Mouse (Mus musculus): Measurements from ENCODE around the gene Tfb2m. TPM values are rescaled to one million over a fixed set of nuclear protein-coding genes. Genes with fewer than 3 reads are reported as not detected.

The Tfb2m gene
- total RNA-seq, 2 experiments from 2014 or later: 7.9 to 9.2 TPM

DNA sequence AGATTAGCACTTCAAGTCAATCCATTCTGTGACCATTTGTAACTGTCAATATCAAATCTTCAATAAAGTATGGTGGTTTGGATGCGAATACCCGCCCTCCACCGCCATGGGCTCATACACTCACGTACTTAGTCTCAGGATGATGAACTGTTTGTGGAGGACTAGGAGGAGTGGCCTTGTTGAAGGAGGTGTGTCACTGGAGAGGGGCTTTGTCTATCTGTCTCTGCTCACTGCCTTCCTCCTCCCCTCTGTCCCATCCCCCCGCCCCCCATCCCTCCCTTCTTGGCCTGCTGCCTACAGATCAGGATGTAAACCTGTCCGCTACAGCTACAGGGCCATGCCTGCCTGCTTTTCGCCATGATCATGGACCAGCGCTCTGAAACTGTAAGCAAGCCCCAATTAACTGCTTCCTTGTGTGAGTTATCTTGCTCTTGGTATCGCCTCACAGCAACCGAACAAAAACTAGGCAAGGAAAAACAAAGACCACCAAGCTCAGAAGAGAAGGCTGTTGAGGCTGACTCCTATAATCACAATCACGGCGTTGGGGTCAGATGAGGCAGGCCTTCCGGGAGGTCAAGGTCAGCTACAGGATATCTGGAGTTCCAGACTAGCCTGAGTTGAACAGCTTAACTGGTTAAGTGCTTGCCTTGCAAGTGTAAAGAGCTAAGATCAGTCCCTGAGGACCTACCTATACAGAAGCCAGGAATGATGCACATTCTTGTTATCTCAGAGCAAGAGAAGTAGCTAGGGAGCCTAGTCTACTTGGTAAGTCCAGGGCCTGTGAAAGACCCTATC is 35.3 kb downstream of the Tfb2m start:
- no peak for ATAC-seq (replicated peaks; ENCODE audit: low FRiP score, poor library complexity, severe bottlenecking)

DNA sequence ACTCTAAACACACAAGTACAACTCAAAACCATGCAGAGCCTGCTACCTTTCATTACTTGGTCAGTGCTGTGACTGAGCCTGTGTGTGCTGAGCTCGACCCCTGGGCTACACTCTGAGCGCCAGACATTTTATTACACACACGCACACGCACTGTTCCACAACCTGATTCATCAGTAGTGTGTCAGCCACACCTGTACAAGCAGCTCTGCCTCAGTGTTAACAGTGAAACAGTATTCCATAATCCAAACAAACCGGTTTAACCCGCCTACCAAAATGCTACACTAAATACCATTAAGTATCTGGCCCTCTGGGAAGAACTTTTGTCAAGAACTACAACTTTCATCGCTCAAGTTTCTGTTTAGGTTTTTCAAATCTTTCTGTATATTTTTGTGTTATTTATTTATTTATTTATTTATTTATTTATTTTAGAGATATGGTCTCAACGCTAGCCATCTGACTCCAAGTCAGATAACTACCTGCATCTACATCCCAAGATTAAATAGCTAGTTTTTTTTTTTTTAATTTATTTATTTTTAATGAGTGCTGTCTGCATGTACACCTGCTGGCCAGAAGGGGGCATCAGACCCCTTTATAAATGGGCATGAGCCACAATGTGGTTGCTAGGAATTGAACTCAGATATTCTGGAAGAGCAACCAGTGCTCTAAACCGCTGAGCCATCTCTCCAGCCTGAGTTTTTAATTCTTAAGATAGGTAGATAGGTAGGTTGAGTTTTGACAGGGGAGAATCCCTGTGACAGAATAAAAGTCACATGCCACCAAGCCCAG is 39.3 kb downstream of the Tfb2m start:
- peak; percentile 59; the same call in 1 of the 2 replicates for ATAC-seq (replicated peaks; ENCODE audit: low FRiP score, poor library complexity, severe bottlenecking)

- no peak for ATAC-seq (replicated peaks; ENCODE audit: low FRiP score, poor library complexity, severe bottlenecking)
Observed at GRCm38 (mm10) chr1:179502565-179502964, 43.5 kb downstream of the Tfb2m start.

DNA sequence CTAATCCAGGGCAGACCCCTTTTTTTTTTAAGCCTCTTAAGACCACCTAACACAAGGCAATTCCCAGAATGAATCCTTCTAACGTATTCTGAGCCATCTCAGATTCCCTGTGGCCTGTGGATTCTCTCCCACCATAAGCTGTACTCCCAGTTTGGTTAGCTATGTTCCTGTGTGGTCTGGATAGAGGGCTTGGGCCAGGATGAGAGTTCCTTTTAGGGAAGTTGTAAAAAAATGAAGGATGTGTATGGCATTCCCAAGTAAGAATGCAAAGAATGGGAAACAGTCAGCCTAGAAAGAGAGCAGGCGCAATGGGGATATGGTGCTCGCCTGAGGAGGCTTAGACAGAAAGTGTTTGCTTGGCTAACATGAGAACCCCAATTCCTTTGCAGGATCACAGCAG is 46.8 kb downstream of the Tfb2m start:
- ATAC-seq (replicated peaks; ENCODE audit: low FRiP score, poor library complexity, severe bottlenecking): no peak

DNA sequence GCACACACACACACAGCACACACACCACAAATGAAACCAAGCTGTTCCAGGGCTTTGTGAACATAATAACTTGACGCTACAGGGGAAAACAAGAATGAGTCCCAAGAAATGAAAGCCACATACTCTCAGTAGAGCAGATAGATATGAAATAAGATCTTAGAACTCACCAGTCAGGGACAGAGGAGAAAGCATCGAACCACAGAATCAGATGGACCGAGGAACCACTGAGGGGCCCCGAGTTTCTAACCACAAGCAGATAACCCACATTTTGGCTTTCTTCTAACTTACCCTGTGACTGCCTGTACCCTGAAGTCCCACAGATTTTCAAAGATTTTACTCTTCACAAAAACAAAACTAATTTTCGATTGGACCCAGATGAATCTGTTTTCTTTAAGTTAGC is 53.2 kb downstream of the Tfb2m start:
- ATAC-seq (replicated peaks; ENCODE audit: low FRiP score, poor library complexity, severe bottlenecking): no peak

- no peak for ATAC-seq (replicated peaks; ENCODE audit: low FRiP score, poor library complexity, severe bottlenecking)
Observed at GRCm38 (mm10) chr1:179488520-179488919, 57.5 kb downstream of the Tfb2m start.

DNA sequence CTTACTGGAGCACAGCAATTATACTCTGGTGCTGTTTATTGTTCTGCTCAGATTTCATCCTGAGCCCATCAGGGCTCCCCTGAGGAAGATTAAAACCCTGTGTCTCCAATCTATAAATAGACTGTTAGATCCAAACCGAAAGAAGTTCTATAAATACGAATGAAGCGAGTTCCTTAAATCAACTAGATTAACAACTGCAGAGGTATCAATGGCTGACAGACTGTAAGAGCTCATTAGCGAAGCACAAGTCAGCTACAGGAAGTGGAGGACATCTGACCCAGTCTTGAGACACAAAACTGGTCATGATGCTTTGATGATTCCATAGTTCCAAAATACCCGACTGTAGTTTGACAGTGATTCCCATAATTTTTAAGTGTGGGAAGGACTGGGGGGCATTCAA is 58.1 kb downstream of the Tfb2m start:
- ATAC-seq (replicated peaks; ENCODE audit: low FRiP score, poor library complexity, severe bottlenecking): no peak

DNA sequence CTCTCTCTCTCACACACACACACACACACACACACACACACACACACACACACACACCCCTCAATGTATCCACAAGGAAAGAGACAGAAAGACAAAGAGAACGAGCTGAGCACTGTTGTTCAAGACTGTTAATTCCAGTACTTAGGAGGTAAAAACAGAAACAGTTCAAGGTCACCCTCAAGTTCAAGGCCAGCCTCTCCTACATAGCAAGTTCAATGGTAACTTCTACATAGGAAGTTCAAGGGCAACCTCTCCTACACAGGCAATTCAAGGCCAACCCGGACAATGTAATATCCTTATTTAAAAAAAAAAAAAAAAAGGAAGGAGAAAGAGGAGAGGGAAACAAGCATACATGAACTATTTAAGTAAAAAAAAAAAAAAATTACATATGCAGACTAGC is 58.8 kb downstream of the Tfb2m start:
- ATAC-seq (replicated peaks; ENCODE audit: low FRiP score, poor library complexity, severe bottlenecking): no peak

- no peak for ATAC-seq (replicated peaks; ENCODE audit: low FRiP score, poor library complexity, severe bottlenecking)
Observed at GRCm38 (mm10) chr1:179485784-179486540, 60.1 kb downstream of the Tfb2m start.

GRCm38 (mm10) chr1:179480862-179481261 is 65.2 kb downstream of the Tfb2m start:
- ATAC-seq (replicated peaks; ENCODE audit: low FRiP score, poor library complexity, severe bottlenecking): no peak

Other genes with a start within 250 kb of the Tfb2m start
- 0.42 and 0.72 TPM in 2 replicates for gene Smyd3, start 28.2 kb downstream of the Tfb2m start, total RNA-seq (2015; ENCODE audit: low replicate concordance)
- gene Smyd3, start 28.2 kb downstream of the Tfb2m start, total RNA-seq (2017; ENCODE audit: low replicate concordance): 2.7 and 7.8 TPM in 2 replicates
- gene Cnst, start 103 bp upstream of the Tfb2m start, total RNA-seq (2015; ENCODE audit: low replicate concordance): 33.2 and 37.3 TPM in 2 replicates
- gene Cnst, start 103 bp upstream of the Tfb2m start, total RNA-seq (2017; ENCODE audit: low replicate concordance): 37.8 and 44.5 TPM in 2 replicates
- 2.5 TPM in 1 of 2 replicates, not detected in the other for gene Sccpdh, start 121.9 kb upstream of the Tfb2m start, total RNA-seq (2015; ENCODE audit: low replicate concordance)
- gene Sccpdh, start 121.9 kb upstream of the Tfb2m start, total RNA-seq (2017; ENCODE audit: low replicate concordance): 0.30 and 8.6 TPM in 2 replicates
- gene Kif28, start 199.0 kb upstream of the Tfb2m start, total RNA-seq (2015; ENCODE audit: low replicate concordance): not detected in 2 replicates
- gene Kif28, start 199.0 kb upstream of the Tfb2m start, total RNA-seq (2017; ENCODE audit: low replicate concordance): not detected in 2 replicates

All from erythroid progenitor cell, adult 5-6 weeks (primary cell).